Mouse (Mus musculus) heart, postnatal 36 days (tissue): ENCODE measurements around the gene Rexo1. TPM values are rescaled to one million over a fixed set of nuclear protein-coding genes. Genes with fewer than 3 reads are reported as not detected.

Source experiments
- DNase-seq, 2 experiments: peaks; one replicate each; pipeline ENCODE4 v3.0.0; 2021 to 2022
- intact Hi-C: fragments of 180-260 bp; cut with DNase I; formaldehyde crosslinking; loops from one replicate; pipeline ENCODE4 v1.15.1; 2025
- total RNA-seq, 2 experiments: library from RNA; stranded (reverse); gene quantifications; 2 replicates each; pipeline ENCODE4 v1.2.3; 2021

Rexo1 gene
- total RNA-seq, 2 experiments from 2014 or later: 12.3 to 13.7 TPM

GRCm38 (mm10) chr10:80585581-80585980 is 24.2 kb upstream of the Rexo1 start:
- DNase-seq: no peak
- intact Hi-C loops: no loop called here

- DNase-seq: no peak
- intact Hi-C loops: no loop called here
Observed at GRCm38 (mm10) chr10:80584642-80585552, 23.5 kb upstream of the Rexo1 start.

GRCm38 (mm10) chr10:80584045-80584488 is 22.7 kb upstream of the Rexo1 start:
- intact Hi-C loops: no loop called here
- peak in 1 of 2 experiments; percentile 34 for DNase-seq

GRCm38 (mm10) chr10:80583047-80583446 is 21.7 kb upstream of the Rexo1 start:
- intact Hi-C loops: no loop called here
- no peak for DNase-seq

- peak in 1 of 2 experiments; percentile 53 for DNase-seq
- intact Hi-C loops: loop anchor here (1.0 to 2.0 kb wide), 3 partner anchors 24 to 79 kb away; partner anchors contain the start of genes Adat3, Csnk1g2 and Scamp4
Observed at GRCm38 (mm10) chr10:80578911-80579310, 17.6 kb upstream of the Rexo1 start.

- intact Hi-C loops: loop anchor here (1.0 to 2.0 kb wide), 3 partner anchors 25 to 80 kb away; partner anchors contain the start of genes Adat3, Csnk1g2 and Scamp4
- peak; percentile 84 to 85 for DNase-seq
Observed at GRCm38 (mm10) chr10:80578131-80578750, 16.9 kb upstream of the Rexo1 start.

GRCm38 (mm10) chr10:80577195-80578130 is 16.1 kb upstream of the Rexo1 start, which contains the start of gene Klf16:
Klf16 (minus strand) TSS chr10:80577321.
- peak; percentile 98 to 100 for DNase-seq
- intact Hi-C loops: loop anchor here (1.0 to 2.0 kb wide), 3 partner anchors 25 to 81 kb away; partner anchors contain the start of genes Adat3, Csnk1g2 and Scamp4

GRCm38 (mm10) chr10:80576351-80577194 is 15.2 kb upstream of the Rexo1 start:
- intact Hi-C loops: no loop called here
- DNase-seq: peak; percentile 59

GRCm38 (mm10) chr10:80575925-80576324 is 14.6 kb upstream of the Rexo1 start:
- DNase-seq: no peak
- intact Hi-C loops: no loop called here

- intact Hi-C loops: no loop called here
- DNase-seq: no peak
Observed at GRCm38 (mm10) chr10:80574896-80575295, 13.5 kb upstream of the Rexo1 start.

GRCm38 (mm10) chr10:80573944-80574343 is 12.6 kb upstream of the Rexo1 start:
- no peak for DNase-seq
- intact Hi-C loops: no loop called here

- intact Hi-C loops: no loop called here
- DNase-seq: no peak
Observed at GRCm38 (mm10) chr10:80572477-80572876, 11.1 kb upstream of the Rexo1 start.

GRCm38 (mm10) chr10:80570871-80571836 is 9.8 kb upstream of the Rexo1 start:
- no peak for DNase-seq
- intact Hi-C loops: no loop called here

- intact Hi-C loops: no loop called here
- DNase-seq: no peak
Observed at GRCm38 (mm10) chr10:80570419-80570818, 9.1 kb upstream of the Rexo1 start.

GRCm38 (mm10) chr10:80569664-80570066 is 8.3 kb upstream of the Rexo1 start:
- intact Hi-C loops: no loop called here
- DNase-seq: peak; percentile 50 to 58

GRCm38 (mm10) chr10:80568876-80569275 is 7.5 kb upstream of the Rexo1 start:
- intact Hi-C loops: no loop called here
- DNase-seq: no peak

- intact Hi-C loops: loop anchor here (1.0 kb wide), 1 partner anchor 122 kb away; no protein-coding TSS in a partner anchor
Observed at GRCm38 (mm10) chr10:80566375-80567092, 5.2 kb upstream of the Rexo1 start.

More at GRCm38 (mm10) chr10:80566375-80567092, 5.2 kb upstream of the Rexo1 start:
- peak; percentile 87 to 93 for DNase-seq
